Mouse (Mus musculus): ENCODE results near the gene Mapkapk3. TPM values are rescaled to one million over a fixed set of nuclear protein-coding genes. Genes with fewer than 3 reads are reported as not detected.

Mapkapk3 gene
- total RNA-seq, 1 experiment from 2014 or later, result 71.9 TPM

DNA sequence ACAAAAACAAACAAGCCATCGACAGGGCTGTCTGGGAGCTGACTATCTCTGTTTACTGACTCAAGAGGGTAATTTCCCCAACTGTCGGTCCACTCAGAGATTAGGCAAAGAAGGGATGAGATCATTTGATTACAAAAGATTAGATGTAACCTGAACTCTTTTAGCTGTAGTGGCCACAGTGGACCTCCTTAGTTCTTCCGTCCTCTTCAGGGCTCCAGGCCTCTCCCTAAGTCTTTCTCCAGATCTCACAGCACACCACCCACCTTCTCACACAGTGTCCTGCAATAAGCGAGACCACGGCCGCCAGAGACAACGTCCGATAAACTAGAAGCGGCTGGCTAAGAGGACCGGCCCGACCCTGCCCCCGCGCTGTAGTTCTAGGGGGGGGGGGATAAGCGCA is 6.4 kb upstream of the Mapkapk3 start:
- ATAC-seq (replicated peaks; ENCODE audit: low read depth, poor library complexity, severe bottlenecking), result peak; percentile 24

DNA sequence AAGGTAGTCTGAATTCAATTTTAAA is 6.2 kb upstream of the Mapkapk3 start, which contains the start of gene Cish:
Gene Cish, plus strand, starts transcription at position 11 of the 25 bp plus-strand sequence.
- no peak for ATAC-seq (replicated peaks; ENCODE audit: low read depth, poor library complexity, severe bottlenecking)

DNA sequence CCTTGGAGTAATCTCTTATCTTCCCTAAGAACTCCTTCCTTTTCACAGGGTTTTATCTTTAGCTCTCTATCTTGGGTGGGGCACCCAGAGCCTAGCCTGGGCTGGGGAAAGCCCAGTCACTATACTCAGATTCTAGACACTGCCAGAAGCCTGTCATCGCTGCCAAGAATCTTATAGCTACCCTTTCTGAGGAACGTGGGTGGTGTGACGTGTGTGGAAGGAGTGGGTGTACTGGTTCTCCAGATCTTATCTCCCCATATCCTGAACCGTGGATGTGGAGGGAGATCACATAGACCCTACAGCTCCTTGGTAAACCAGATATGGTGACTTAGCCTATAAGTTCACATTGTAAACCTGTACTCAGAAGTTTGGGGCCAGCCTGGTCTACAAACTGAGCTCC is 5.9 kb upstream of the Mapkapk3 start:
- ATAC-seq (replicated peaks; ENCODE audit: low read depth, poor library complexity, severe bottlenecking), result no peak

DNA sequence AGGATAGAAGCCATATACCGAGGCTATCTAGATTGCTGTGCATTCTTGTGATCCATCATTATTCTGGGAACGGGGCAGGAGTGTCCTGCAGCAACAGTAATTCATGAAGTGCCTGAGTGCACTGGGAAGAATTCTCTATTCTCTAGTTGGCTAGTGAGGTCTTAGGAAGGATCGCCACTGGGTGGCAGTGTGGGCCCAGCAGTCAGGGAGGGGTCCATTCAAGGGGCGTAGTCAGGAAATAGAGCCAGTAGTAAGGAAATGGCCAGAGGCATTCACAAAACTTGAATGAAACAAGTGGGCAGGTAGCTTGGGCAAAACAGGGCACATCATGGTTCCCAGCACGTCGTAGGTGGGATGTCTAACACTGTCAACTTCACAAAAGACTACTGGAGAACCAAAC is 4.6 kb upstream of the Mapkapk3 start:
- ATAC-seq (replicated peaks; ENCODE audit: low read depth, poor library complexity, severe bottlenecking), result 0 out of 2 replicates have a peak, but pooled peaks have one; percentile 20

DNA sequence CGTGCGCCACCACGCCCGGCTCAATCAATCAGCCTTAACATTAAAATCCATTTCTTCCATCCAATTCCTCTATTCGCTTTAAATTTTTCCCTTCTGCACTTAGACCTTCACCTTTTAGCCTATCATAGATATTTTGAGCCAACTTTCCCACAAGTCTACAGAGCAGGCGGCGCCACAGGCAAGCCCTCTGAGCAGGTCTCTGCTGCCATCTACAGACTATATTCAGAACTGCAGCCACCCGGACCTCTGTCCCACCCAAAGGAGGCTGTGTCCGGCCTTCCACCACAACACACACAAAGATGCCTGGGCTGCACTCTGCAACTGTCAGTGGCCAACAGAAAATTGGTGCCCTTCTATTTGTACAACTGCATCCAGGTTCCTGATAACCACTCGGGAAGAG is 1.2 kb upstream of the Mapkapk3 start:
- ATAC-seq (replicated peaks; ENCODE audit: low read depth, poor library complexity, severe bottlenecking), result peak; percentile 34

DNA sequence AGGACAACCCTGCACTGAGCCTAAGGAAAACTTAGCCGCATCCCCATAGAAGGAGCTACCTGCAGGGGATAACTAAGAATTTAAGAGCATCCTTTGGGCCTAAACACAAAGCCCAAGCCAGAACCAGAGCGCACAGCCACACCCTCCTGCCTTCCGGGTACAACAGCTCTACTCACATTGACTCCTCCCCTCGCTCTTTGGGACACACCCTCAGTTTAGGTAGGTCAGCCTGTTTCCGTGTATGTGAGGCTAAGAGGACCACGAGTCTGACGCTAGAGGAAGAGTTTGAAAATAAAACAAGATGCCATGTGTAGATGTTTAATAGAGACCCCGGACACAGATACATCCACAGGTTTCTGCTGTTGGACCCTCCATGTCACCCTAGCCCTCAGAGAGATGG is 966 bp downstream of the Mapkapk3 start:
- peak; percentile 51 for ATAC-seq (replicated peaks; ENCODE audit: low read depth, poor library complexity, severe bottlenecking)

DNA sequence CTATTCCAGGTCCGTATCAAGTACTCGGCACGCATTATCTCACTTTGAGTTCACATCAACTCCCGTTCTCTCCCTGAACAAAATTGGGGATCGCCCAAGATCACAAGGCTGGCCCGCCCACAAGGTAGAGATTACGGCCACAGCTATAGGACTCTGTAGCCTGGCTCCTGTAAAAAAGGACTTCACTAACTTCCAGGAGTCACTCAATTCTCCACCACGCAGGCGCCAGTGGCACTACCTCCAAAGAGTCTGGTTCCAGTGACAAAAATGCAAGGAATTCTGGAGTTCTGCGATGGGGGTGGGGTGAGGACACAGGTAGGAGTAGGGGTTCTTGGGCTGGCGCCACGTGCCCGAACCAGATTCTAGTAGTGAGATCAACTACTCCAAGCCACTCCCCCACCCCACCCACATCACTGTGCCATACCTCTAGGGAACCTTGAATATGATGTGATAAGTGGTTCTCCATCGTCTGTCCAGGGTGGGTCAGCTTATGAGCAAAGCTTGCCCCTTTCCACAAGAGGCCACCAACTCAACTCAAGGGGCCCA is 1.5 kb downstream of the Mapkapk3 start:
- ATAC-seq (replicated peaks; ENCODE audit: low read depth, poor library complexity, severe bottlenecking), result no peak

DNA sequence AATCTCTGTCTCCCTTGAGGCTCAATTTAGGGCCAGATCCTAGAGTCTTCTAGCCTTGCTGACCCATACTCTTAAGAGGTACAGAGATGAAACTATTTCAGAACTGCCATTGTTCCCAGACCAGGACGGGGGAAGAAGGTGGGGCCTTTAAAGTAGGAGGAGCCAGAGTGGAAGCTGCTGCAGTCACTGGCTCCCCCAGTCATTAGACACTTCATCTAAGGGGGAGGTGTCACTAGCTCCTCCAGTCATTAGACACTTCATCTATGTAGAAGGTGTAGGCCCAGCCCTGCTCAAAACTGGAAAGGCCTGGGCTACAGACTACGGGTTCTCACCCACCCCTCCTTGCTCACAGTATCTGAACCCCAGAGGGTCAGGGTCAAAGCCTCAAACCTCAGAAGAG is 2.4 kb downstream of the Mapkapk3 start:
- ATAC-seq (replicated peaks; ENCODE audit: low read depth, poor library complexity, severe bottlenecking), result peak; percentile 27

DNA sequence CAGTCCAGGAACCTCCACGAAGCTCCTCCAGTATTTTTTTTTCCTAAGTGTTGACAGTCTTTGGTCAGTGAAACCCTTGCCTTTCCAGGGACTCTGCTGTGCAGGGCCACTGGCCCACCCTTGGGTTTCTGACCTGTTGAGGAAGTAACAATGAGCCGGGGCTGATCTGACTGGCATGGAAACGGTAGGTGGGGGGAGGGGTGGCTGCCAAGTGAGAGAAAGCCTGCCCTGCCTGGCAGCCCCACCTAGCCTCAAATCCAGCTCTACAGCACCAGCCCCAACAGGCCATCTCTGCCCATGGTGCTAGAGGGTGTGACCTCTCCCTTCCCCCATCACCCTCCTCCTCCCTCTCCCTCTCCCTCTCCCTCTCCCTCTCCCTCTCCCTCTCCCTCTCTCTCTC is 4.7 kb downstream of the Mapkapk3 start:
- peak; percentile 13; the same call in 1 of the 2 replicates for ATAC-seq (replicated peaks; ENCODE audit: low read depth, poor library complexity, severe bottlenecking)

DNA sequence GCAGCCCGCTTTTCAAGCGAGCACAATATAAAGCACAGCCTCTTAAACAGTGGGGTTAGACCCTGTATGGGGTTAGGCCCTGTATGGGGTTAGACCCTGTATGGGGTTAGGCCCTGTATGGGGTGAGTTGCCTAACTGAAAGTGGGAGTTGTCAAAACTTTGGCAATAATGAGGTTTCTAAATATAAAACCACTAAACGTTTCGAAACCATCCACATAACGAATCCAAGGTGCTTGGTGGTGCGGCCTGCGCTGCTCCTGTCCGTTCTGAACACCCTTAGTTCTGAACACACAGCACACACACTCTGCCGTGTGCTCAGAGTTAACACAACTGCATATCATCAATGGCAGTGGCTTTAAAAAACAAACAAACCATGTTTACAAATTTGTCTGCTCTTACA is 6.7 kb downstream of the Mapkapk3 start:
- no peak for ATAC-seq (replicated peaks; ENCODE audit: low read depth, poor library complexity, severe bottlenecking)

DNA sequence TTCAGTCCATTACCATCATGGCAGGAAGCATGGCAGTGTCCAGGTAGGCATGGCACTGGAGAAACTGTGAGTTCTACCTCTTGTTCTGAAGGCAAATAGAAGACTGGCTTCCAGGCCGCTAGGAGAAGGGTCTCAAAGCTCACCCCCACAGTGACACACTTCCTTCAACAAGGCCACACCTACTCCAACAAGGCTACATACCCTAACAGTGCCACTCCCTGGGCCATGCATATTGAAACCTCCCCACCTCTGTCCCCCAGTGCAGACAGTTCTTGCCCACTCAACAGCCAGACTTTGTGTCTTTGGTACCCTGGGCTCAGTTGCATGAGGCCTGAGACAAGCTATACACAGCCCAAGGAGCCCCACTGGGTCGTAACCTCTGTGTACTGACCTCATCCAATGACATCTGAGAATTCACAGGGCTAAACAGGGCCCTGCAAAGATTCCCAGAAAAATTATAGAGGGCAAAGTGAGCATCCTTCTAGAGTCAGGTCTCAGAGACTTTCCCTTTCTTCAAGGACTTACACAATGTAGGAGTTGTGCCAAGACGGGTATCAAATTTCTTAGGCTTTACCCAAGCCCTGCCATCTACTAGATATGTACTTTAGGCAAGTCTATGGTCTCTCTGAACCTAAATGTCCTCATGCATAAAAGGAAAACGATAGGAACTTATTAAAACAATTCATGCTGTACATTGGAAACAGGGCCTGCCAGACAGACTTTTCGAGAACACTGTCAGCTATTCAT is 8.3 kb downstream of the Mapkapk3 start:
- no peak for ATAC-seq (replicated peaks; ENCODE audit: low read depth, poor library complexity, severe bottlenecking)

DNA sequence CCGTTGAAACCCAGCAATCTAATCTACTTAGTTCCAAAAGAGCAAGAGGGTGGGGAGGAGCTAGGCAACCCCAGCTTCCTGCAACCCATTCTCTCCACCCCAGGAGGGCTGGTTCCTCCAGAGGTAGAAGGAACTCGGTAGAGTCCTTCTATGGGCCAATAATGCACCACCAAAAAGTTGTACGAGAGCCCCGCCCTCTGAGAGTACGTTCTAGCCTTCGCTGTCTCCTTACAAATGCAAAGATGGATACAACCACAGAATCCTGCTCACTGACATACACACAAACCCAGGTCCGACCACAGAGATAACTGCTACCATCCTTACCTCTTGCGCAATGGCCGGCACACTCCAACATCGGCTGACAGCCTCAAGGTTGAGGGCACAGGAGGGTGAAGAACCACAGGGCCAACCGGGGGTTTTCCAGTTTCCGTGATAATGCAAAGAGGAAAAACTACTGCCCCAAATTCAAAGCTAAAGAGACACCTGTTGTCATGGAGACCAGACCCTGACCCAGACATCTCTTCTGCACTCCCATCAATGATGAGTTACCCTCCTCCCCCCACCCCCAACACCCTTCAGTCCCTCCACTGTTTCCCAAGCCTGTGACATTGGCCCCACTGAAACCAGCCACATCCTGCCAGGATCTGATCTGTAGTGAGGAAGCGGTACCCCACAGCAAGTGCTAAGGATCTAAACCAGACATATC is 9.2 kb downstream of the Mapkapk3 start:
- ATAC-seq (replicated peaks; ENCODE audit: low read depth, poor library complexity, severe bottlenecking), result peak; percentile 66

DNA sequence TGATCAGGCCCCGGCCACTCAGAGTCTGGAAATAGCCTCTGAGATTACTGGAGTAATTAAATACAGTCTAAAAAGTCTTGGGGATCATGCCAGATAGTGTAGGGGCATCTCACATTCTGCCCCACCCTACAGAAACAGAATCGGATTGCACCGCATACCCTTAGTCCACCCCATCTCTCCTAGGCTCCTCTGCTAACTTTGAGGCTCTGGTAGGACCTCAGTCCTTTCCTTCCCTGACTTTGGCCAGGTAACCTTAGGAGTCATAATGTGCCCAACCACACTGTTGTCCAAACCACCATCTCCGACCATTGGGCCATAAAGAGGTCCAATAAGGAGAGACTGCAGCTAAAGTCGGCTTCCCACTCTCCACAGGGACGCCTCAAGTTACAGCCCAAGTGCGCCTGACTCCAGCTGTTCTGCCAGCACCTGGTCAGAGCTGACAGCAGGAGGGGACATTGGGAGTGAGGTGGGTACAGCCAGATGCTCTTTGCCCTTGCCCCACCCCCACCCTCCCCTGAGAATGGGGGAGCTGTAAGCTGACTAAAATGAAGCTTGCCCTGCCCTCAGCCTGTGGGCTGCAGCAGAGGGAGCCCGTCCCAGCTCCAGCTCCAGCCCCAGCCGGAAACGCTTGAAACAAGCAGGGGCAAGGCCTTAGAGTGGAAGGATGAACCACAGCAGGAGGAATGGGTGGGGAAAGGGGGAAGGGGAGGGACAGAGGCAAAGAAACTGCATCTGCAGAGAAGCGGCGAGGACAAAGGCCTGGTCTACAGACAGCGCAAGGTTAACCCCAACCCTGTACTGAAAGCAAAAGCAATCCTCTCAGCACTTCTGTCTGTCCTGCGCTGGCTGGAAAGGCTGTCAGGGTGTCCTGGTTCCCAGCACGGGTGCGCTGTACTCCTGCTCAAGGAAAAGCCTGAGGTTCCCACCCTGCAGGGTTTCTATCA is 10.0 kb downstream of the Mapkapk3 start:
- ATAC-seq (replicated peaks; ENCODE audit: low read depth, poor library complexity, severe bottlenecking), result peak; percentile 41

DNA sequence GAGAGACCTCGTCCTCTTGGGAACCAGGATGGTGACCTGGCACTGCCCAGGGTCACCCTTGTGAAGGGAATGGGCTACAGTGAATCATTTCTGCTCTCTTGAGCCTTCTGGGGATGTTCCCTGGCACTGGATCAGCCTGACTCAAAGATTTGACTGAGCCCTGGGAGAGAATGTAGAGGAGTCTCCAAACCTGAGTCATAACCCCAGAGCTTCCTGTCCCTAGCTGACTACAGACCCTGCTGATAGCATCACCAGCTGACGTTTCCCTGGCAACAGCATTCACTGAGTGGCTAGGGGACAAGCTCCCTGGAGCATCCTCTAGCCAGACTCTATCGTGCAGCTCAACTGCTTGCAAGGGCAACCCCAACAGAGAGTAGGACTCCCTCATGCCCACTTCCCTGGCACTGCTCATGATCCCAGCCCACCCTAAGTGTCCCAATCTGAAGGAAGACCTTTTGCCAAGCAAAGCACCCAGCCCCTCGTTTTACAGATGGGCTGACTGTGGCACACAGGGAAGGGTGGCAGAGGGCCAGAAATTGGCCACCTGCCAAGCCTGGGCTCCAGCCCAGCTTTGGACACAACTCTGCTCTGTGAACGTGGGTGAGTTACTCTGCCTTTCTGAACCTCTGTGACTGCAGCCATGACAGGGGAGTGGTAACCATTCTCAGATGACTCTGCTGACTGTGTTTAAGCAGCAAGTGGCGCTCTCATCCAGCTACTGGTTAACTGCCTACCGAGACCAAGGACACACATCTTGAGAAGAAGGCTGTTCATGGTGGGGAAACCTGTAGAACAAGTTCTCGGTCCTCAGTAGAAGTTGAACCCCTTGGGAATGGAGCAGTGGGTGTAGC is 10.9 kb downstream of the Mapkapk3 start:
- peak; percentile 5; the same call in 1 of the 2 replicates for ATAC-seq (replicated peaks; ENCODE audit: low read depth, poor library complexity, severe bottlenecking)

DNA sequence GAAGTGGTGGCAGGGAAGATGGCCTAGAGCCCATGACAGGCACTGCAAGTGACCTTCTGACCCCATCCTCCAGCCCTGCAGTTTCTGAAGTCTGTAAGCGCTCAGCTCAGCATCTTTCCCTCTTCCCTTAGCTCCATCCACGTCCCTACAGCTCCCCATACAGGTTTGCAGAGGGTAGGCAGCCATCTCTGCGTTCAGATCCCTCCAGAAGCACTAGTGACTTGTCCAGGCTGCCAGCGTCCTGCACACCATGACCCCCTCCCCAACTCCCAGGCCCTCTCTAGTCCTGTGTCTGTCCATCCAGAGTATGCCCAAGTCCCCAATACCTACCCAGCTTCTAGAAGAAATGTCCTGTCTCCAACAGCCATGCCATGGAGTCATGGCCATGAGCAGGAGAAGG is 11.6 kb downstream of the Mapkapk3 start:
- no peak for ATAC-seq (replicated peaks; ENCODE audit: low read depth, poor library complexity, severe bottlenecking)

DNA sequence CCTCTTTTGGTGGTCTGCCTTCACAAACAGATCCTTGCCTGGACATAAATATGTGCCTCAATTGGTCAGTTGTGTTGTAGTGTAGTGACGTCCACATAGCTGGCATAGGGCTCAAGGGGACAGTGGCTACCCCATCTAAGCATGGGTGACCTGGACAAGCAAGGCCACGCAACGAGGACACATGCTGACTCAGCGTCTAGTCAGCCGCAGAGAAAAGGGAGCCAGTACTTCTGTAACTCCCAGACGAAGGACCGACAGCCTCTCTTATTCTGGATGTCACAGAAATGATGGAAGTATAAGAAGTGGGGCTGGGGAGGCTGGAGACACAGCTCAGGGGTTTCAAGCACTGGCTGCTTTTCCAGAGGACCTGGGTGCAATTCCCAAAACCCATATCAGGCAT is 12.1 kb downstream of the Mapkapk3 start:
- ATAC-seq (replicated peaks; ENCODE audit: low read depth, poor library complexity, severe bottlenecking), result no peak

DNA sequence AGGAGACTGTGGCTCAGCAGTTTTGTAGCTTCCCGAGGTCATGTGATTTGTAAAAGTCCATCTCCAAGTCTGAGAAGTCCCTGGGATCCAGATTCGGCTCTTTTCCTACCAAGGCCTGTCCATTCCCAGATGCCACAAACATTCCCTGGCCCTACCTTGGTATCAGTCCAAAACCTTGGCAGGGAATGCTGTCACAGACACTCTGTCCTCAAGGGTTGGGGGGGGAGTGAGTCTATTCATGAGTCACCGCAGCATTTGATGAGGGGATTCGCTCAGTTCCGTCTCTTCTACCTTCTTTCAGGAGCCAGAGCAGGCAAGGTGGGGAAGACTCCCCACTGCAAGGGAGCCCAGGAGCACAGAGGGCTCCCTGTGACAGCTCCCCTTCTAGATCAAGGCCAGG is 14.0 kb downstream of the Mapkapk3 start:
- no peak for ATAC-seq (replicated peaks; ENCODE audit: low read depth, poor library complexity, severe bottlenecking)

DNA sequence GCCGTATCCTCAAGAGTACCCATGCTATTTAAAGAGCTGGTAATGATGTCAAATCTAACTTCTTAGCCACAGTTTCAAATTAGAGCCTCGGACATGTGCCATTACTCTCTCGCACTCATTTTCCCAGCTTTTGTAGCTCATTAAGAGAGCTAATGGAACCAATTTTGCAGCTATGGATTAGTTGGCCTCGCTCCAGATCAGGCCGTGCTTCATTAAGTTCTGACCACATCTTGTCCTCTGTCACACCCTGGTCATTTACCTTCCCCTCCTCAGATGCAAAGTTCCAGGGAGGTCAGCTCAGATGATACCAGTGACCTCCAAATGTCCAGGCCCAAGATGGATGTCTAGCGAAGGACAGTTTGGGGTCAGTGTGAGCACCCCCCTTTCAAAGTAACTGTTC is 14.9 kb downstream of the Mapkapk3 start:
- no peak for ATAC-seq (replicated peaks; ENCODE audit: low read depth, poor library complexity, severe bottlenecking)

DNA sequence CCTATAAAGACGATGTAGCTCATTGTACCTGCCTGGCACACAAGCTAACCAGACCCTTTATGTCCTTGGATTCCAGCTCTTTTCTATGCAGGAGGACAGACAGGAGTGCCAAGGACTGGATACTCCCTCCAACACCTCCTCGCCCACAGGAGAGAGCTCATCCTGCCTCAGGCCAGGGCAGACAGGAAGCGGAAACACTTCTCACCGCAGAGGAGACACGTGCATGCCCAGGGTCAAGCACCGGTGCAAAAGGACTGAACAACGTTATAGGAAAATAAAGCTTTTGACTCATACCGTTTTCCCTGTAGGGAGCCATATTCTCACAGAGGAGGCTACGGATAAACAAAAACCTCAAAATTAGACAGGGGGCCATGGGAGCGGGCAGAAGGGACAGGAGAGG is 16.5 kb downstream of the Mapkapk3 start:
- peak; percentile 33; the same call in 1 of the 2 replicates for ATAC-seq (replicated peaks; ENCODE audit: low read depth, poor library complexity, severe bottlenecking)

DNA sequence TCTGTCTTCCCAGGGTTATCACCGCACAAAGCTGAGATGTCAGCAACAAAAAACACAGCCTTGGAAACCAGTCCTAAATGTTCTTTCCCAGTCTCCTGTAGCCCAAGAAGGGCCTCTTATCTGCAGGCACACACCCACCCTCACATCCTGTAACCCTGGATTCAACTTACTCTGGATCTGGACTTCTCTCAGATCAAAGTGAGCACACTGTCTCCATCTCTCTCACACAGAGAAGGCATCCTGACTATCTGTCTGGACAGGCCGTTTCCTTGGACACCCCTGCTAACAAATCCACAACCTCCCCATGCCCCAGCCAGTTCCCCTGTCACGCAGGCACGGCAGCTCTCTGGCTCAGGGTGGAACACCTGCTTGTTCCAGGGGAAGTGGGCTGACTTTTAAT is 17.4 kb downstream of the Mapkapk3 start:
- peak; percentile 61 for ATAC-seq (replicated peaks; ENCODE audit: low read depth, poor library complexity, severe bottlenecking)
